Mouse (Mus musculus) neural tube, embryonic 13.5 days (tissue): Measurements from ENCODE around the gene 4930486L24Rik. TPM values are rescaled to one million over a fixed set of nuclear protein-coding genes. Genes with fewer than 3 reads are reported as not detected.
A peak's percentile ranks its signal among the peaks of the same experiment; 100 is the strongest.
"Not testable (repeated sequence)": the region's sequence is repeated elsewhere in the genome, so short reads cannot be mapped to it uniquely, and the experiment has no call there.

ENCODE experiments used
- ATAC-seq: fragments of 200-750 bp; cut with Nextera tagmentation; 2 replicates; pipeline ENCODE4 v1.8.0; 2017; ENCODE audit warnings: low read depth, mild to moderate bottlenecking, moderate TSS enrichment, moderate library complexity
- H3K27ac ChIP-seq: fragments of 300-500 bp; sonication (generic); replicated peaks from 2 replicates; pipeline ENCODE4 v1.5.1; 2015; ENCODE audit warnings: moderate library complexity, mild to moderate bottlenecking, inconsistent platforms
- H3K27me3 ChIP-seq: fragments of 300-500 bp; sonication (generic); 2 replicates; pipeline ENCODE4 v1.6.1; 2015; ENCODE audit warnings: mild to moderate bottlenecking, inconsistent platforms
- H3K36me3 ChIP-seq: fragments of 300-500 bp; sonication (generic); 2 replicates; pipeline ENCODE4 v1.6.1; 2015; ENCODE audit warnings: mild to moderate bottlenecking, inconsistent platforms
- H3K4me1 ChIP-seq: fragments of 300-500 bp; sonication (generic); replicated peaks from 2 replicates; pipeline ENCODE4 v1.6.1; 2015; ENCODE audit warnings: inconsistent platforms
- H3K4me2 ChIP-seq: fragments of 300-500 bp; sonication (generic); 2 replicates; pipeline ENCODE4 v1.6.1; 2015; ENCODE audit warnings: inconsistent platforms, mild to moderate bottlenecking, moderate library complexity
- H3K4me3 ChIP-seq: fragments of 300-500 bp; sonication (generic); 2 replicates; pipeline ENCODE4 v1.5.1; 2015; ENCODE audit warnings: mild to moderate bottlenecking, inconsistent platforms
- H3K9ac ChIP-seq: fragments of 300-500 bp; sonication (generic); 2 replicates; pipeline ENCODE4 v1.6.1; 2015; ENCODE audit warnings: moderate library complexity, mild to moderate bottlenecking, inconsistent platforms
- H3K9me3 ChIP-seq: fragments of 300-500 bp; sonication (generic); 2 replicates; pipeline ENCODE4 v1.6.1; 2016; ENCODE audit warnings: inconsistent platforms
- WGBS: fragments of 180-500 bp; shearing (Covaris S2); methylation state at CpG from one replicate; pipeline ENCODE4 v1.1.7; 2015; 5-methylcytosine and 5-hydroxymethylcytosine counted together
- polyA plus RNA-seq: library from polyadenylated mRNA; unstranded; fragments of >200 nt; fragmentation: Nextera tagmentation; extraction: Ambion mirVana; gene quantifications from 2 replicates; pipeline ENCODE4 v1.2.1, GENCODE M21; 2015

Gene 4930486L24Rik
- polyA plus RNA-seq: not detected in 2 replicates

GRCm38 (mm10) chr13:60864281-60864680 lies at the start of gene 4930486L24Rik:
4930486L24Rik (minus strand) TSS chr13:60864475.
- no peaks in the 10 kb centered on the region for H3K4me1 ChIP-seq
- H3K36me3 ChIP-seq: no peaks in the 10 kb centered on the region
- WGBS: 77% methylated on average over 1 of the region's 1 CpGs
- H3K4me3 ChIP-seq: no peak within 1 kb of the TSS
- no peak within 1 kb of the TSS for H3K27ac ChIP-seq
- no peak for ATAC-seq
- H3K4me2 ChIP-seq: no peak within 1 kb of the TSS
- H3K9me3 ChIP-seq: no peaks in the 10 kb centered on the region
- no peak within 1 kb of the TSS for H3K9ac ChIP-seq
- no peaks in the 10 kb centered on the region for H3K27me3 ChIP-seq

- 95% methylated on average over 2 of the region's 2 CpGs for WGBS
- not testable (repeated sequence) for H3K4me2 ChIP-seq, H3K4me3 ChIP-seq, H3K27ac ChIP-seq, H3K9ac ChIP-seq, H3K9me3 ChIP-seq, ATAC-seq, H3K36me3 ChIP-seq, H3K27me3 ChIP-seq, H3K4me1 ChIP-seq
Measured at GRCm38 (mm10) chr13:60904780-60905179, 40.5 kb upstream of the 4930486L24Rik start, which contains the start of gene Tpbpb. Tpbpb (minus strand) TSS chr13:60904880.

GRCm38 (mm10) chr13:60897328-60897727 lies 33.1 kb upstream of the 4930486L24Rik start, which contains the start of gene Ctla2b:
Ctla2b (minus strand) TSS chr13:60897447.
- no peak for ATAC-seq
- Histone ChIP-seq H3K36me3 (no peaks in the 10 kb centered on the region), H3K27ac (no peak within 1 kb of the TSS), H3K9ac (no peak within 1 kb of the TSS), H3K27me3 (no peaks in the 10 kb centered on the region), H3K4me3 (no peak within 1 kb of the TSS), H3K4me1 (no peaks in the 10 kb centered on the region), H3K9me3 (peaks cover 10% of the 10 kb centered on the region; the same call in 1 of the 2 replicates), H3K4me2 (no peak within 1 kb of the TSS)
- 85% methylated on average over 3 of the region's 3 CpGs for WGBS

GRCm38 (mm10) chr13:60896794-60897193 lies 32.5 kb upstream of the 4930486L24Rik start, which contains the start of gene Gm49392:
Gm49392 (minus strand) TSS chr13:60896894.
- not testable (repeated sequence) for H3K4me2 ChIP-seq, H3K4me3 ChIP-seq, H3K4me1 ChIP-seq, H3K36me3 ChIP-seq, H3K27ac ChIP-seq, H3K9ac ChIP-seq, ATAC-seq, H3K9me3 ChIP-seq, H3K27me3 ChIP-seq
- WGBS: 87% methylated on average over 8 of the region's 8 CpGs

GRCm38 (mm10) chr13:60895406-60896160 lies 31.3 kb upstream of the 4930486L24Rik start:
- Histone ChIP-seq H3K9ac (no peak overlapping the region), H3K4me3 (no peak overlapping the region), H3K36me3 (no peaks in the 10 kb centered on the region), H3K9me3 (peaks cover 6% of the 10 kb centered on the region; the same call in 1 of the 2 replicates), H3K27ac (no peak overlapping the region), H3K4me1 (no peaks in the 10 kb centered on the region), H3K27me3 (no peaks in the 10 kb centered on the region), H3K4me2 (no peak overlapping the region)
- no peak for ATAC-seq

GRCm38 (mm10) chr13:60892301-60892700 lies 28.0 kb upstream of the 4930486L24Rik start:
- Histone ChIP-seq H3K4me3 (no peak overlapping the region), H3K9me3 (peaks cover 9% of the 10 kb centered on the region; the same call in 1 of the 2 replicates), H3K27ac (no peak overlapping the region), H3K9ac (no peak overlapping the region), H3K4me1 (no peaks in the 10 kb centered on the region), H3K36me3 (no peaks in the 10 kb centered on the region), H3K27me3 (no peaks in the 10 kb centered on the region), H3K4me2 (no peak overlapping the region)
- 92% methylated on average over 1 of the region's 1 CpGs for WGBS
- ATAC-seq: no peak

GRCm38 (mm10) chr13:60848241-60849120 lies 15.8 kb downstream of the 4930486L24Rik start:
- Histone ChIP-seq H3K36me3 (no peaks in the 10 kb centered on the region), H3K27ac (no peak overlapping the region), H3K27me3 (no peaks in the 10 kb centered on the region), H3K9me3 (no peaks in the 10 kb centered on the region), H3K4me1 (no peaks in the 10 kb centered on the region), H3K9ac (no peak overlapping the region), H3K4me2 (no peak overlapping the region), H3K4me3 (no peak overlapping the region)
- 80% methylated on average over 4 of the region's 4 CpGs for WGBS
- ATAC-seq: no peak

- 0 out of 2 replicates have a peak, but pooled peaks have one; percentile 23 for ATAC-seq
- WGBS: 80% methylated on average over 8 of the region's 8 CpGs
- no peaks in the 10 kb centered on the region for H3K36me3 ChIP-seq
Measured at GRCm38 (mm10) chr13:60843153-60843552, 21.1 kb downstream of the 4930486L24Rik start.

GRCm38 (mm10) chr13:60842703-60843102 lies 21.6 kb downstream of the 4930486L24Rik start:
- Histone ChIP-seq H3K4me1 (no peaks in the 10 kb centered on the region), H3K27ac (no peak overlapping the region), H3K36me3 (no peaks in the 10 kb centered on the region), H3K4me2 (no peak overlapping the region), H3K27me3 (no peaks in the 10 kb centered on the region), H3K9ac (no peak overlapping the region), H3K4me3 (no peak overlapping the region), H3K9me3 (no peaks in the 10 kb centered on the region)
- 75% methylated on average over 6 of the region's 6 CpGs for WGBS
- ATAC-seq: no peak

More at GRCm38 (mm10) chr13:60843153-60843552, 21.1 kb downstream of the 4930486L24Rik start:
- no peak overlapping the region for H3K4me3 ChIP-seq
- H3K9ac ChIP-seq: no peak overlapping the region
- no peaks in the 10 kb centered on the region for H3K4me1 ChIP-seq
- no peak overlapping the region for H3K27ac ChIP-seq
- no peak overlapping the region for H3K4me2 ChIP-seq
- no peaks in the 10 kb centered on the region for H3K9me3 ChIP-seq
- no peaks in the 10 kb centered on the region for H3K27me3 ChIP-seq

- Histone ChIP-seq H3K9ac (no peak overlapping the region), H3K9me3 (no peaks in the 10 kb centered on the region), H3K4me1 (no peaks in the 10 kb centered on the region), H3K36me3 (no peaks in the 10 kb centered on the region), H3K27me3 (no peaks in the 10 kb centered on the region), H3K4me3 (no peak overlapping the region), H3K4me2 (no peak overlapping the region), H3K27ac (no peak overlapping the region)
- WGBS: 73% methylated on average over 2 of the region's 2 CpGs
- no peak for ATAC-seq
Measured at GRCm38 (mm10) chr13:60839353-60839902, 24.8 kb downstream of the 4930486L24Rik start.

- H3K27me3 ChIP-seq: no peaks in the 10 kb centered on the region
- no peak overlapping the region for H3K4me2 ChIP-seq
- no peaks in the 10 kb centered on the region for H3K36me3 ChIP-seq
- no peak for ATAC-seq
- no peak overlapping the region for H3K27ac ChIP-seq
- no peaks in the 10 kb centered on the region for H3K9me3 ChIP-seq
- no peaks in the 10 kb centered on the region for H3K4me1 ChIP-seq
- H3K9ac ChIP-seq: no peak overlapping the region
- WGBS: 67% methylated on average over 3 of the region's 3 CpGs
- no peak overlapping the region for H3K4me3 ChIP-seq
Measured at GRCm38 (mm10) chr13:60826052-60826451, 38.2 kb downstream of the 4930486L24Rik start.
